Mouse (Mus musculus) right cerebral cortex, postnatal 25 days (tissue): Measurements from ENCODE around the gene Mast3.

Experiments used
- DNase-seq: peaks from one replicate; pipeline ENCODE4 v3.0.0; 2022

The Mast3 gene

DNA sequence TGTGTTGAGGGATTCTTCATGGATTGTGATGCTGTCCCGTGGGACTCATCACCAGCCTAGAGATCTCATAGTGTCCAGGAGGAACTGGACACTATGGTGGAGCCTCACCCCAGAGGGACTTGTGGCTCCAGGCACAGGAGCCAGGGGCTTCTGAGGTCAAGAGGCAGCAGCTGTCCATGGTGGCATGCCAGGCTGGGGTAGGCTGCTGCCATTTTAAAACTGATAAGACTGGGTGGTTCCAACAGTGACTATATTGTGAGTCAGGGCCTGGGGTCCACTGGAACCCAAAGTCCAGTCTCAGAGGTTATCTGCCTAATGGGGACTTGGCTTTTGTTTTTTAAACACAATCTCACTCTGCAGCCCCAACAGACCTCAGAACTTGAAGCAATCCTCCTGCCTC is 3.0 kb downstream of the Mast3 start:
- DNase-seq = no peak

DNA sequence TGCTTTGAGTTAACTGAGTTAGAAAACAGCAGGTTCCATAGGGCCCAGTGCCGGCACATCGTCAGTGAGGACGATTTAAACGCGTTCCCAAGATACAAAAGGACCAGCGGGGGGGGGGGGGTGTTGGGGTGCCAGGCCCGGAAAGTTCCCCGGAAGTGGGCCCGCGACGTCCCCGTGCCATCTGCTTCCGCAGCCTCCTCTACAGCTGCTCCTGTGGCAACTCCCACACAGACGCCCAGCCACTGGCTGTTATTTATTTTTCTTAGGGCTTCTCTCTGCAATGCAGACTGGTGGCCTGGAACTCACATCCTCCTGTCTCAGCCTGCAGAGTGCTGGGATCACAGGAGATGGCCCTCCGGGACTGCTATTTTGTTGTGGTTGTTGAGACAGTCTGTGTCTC is 3.7 kb downstream of the Mast3 start:
- peak; percentile 81 for DNase-seq

DNA sequence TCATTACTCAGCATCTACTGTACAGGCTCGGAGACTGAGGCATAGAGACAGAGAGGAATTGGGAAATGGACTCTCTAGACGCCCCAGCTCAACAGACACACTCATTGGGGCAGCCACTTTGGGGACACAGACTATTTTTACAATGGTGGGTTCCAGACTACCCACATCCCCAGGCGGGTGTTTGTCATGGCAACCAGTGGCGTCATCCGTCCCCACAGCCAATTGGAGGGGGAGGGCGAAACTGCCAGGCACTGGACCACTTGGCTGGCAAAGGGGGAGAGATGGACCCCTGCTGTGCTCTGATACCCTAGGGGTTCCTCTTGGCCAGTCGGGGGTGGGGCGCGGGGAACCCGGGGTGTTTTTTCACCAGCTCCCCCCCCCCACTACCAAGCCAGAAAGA is 4.2 kb downstream of the Mast3 start:
- DNase-seq = peak; percentile 75

DNA sequence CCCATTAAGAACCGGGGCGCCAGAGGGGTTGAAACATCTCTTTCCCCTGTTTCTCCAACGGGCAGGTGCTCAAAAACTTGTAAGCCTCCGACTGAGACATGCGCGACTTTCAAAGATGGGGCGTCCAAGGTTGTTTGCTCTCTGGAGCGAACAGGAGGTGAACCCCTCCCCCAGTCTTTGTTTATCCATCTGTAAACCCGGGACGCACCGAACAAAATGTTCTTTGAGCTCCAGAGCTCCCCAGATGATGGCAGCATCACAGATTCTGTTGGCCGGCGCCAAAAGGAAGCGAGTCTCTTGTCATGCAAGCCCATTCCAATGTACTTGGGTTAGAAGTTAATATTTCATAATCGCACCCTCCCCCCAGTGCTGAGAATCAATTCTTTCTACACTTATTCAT is 6.6 kb downstream of the Mast3 start:
- no peak for DNase-seq

DNA sequence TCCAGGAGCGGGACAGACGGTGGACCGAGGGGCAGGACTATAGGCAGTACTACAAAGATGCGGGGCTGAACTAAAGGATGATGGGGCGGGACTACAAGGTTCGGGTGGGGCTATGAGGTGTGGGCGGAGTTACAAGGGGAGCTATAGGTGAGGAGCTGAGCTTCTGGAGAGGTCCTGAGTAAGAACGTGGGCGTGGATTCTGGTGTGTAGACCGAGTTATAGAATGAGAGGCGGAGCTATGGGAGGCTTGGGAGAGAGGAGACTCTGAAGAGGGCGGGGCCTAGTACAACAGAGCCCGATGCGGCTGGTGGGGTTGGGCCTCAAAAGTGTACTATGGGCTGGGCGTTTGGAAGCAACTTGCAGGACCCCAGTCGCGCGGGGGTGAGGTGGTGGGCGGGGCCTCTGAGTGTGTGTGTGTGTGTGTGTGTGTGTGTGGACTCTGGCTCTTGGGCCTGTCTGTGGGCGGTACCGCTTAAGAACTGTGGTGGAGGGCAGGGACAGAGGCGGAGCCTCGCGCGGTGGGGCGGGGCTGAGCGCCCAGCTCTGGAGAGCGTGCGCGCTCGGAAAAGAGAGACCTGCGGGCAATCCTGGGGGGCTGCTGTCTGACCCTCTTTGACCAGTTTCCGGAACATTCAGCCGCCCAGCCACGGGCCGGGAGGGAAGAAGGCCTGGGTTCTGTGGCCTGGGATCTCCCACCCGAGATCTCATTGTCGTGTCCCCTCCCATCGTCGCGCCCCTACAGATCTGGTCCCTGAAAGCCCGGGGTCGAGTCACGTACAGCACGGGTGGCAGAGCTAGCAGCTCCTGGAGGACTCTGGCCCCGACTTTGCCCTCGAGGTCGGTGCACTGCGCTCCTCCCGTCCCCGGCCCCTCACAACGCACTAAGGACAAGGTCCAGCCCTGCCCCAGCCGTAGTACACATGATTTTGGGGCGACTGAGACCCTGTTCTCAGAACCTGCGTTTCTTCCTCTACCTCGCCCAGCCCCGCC is 7.5 kb downstream of the Mast3 start:
- DNase-seq = peak; percentile 87

DNA sequence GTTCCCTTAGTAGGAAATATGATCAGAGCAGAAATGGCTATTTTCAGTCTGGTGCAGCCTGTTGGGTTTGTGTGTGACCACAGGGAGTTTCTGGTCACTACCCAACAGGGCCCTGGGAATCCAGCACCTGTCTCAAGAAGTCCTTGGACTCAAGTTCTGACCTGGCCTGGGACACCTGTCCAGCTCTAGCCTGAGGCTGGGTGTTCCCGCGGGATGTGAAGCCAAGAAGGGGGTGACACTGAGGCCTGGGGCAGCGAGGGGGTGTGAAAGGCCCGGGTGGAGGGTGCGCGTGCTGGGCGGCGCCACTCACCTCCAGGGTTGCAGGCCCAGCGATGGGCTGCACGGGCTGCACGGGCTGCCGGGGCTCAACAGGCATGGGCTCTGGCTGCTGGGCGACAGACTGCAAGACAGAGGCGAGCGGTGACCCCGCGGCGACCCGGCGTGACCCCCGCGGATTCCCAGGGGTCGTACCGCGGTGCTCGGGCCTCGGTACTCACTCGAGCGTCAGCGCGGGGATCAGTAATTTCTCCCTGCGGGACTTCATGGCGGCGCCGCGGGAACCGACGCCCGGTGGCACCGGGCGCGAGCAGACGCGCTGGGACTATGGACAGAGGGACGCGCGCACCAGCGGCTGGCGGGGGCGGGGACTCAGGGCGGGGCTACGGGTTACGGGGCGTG is 8.3 kb downstream of the Mast3 start:
- DNase-seq = no peak

DNA sequence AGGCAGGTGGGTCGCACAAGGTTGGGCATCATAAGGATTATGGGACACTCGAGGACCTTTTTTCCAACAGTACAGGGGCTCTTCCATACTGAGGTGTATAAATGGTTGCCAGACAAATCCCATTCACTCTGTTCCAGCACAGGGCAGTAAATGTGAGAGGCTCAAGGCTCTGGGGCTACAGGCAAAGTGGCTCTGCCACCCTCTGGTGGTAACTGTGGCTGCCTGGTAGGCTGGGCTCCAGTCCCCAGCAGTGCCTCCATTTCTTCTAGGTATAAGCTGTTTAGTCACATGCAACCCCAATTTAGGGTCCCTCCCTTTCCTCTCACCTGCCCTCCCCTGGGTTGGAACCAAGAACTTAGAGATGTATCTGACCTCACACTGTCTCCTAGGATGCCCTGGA is 9.5 kb downstream of the Mast3 start:
- DNase-seq = no peak

DNA sequence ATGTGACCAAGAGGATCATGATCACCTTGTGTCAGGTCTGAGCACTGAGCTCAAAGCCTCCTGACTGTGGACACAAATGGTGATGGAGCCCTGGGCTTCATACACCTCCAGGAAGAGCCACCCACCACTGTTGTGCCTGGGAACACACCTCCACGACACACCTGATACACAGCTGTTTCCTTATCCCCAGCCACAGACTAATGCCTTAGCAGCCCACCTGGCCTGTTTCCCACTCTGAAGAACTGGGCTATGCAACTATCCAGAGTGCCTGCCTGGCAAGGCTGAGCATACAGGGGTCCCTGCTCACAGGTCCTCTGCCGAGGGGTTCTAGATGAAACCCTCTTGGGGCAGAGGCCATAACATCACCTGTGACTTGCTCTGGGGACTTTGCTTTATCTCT is 10.6 kb downstream of the Mast3 start:
- no peak for DNase-seq

DNA sequence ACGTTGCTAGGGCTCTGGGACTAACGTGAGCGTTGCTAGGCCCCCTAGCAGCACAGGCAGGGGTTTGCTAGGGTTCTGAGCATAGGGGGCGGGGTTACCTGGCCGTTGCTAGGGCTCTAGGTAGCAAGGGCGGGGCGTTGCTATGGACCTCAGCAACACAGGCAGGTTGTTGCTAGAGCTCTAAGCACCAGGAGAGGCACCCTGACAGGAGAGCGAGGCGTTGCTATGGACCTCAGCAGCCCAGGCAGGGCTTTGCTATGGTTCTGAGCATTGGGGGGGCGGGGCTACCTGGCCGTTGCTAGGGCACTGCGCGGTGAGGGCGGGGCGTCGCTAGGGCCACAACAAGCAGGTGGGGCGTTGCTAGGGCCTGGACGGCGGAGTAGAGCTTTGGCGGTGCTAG is 12.2 kb downstream of the Mast3 start:
- no peak for DNase-seq

DNA sequence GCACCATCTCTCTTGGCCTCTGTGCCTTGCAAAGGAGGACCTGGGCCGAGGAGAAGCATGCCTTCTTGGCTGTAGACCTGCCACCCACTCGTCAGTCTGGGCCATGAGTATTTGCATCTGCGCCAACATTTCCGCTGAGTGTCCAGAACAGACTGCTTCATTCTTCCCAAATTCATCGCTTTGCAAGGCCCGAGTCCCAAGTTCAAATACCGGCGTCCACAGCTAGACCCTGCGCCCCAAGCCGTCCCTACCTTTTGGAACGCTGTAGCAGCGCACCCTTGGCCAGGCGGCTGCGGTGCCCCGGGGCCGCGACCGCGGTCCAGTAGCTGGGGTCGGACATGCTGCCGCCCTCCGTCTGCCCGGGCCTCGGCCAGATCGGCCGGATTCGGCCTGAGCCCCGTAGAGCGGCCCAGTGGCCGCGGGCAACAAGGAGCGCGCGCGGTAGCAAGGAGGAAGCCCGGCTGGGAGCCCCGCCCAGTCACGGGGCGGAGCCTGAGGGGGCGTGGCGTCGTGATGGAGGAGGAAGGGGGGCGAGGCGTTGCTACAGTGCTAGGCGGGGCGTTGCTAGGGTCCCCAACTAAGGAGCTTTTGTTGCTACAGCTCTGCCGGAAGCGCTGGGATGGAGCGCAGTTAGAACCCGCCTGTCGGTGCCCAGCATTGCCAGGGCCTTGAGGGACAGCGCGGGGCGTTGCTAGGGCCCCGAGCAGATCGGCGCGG is 12.7 kb downstream of the Mast3 start:
- peak; percentile 98 for DNase-seq

DNA sequence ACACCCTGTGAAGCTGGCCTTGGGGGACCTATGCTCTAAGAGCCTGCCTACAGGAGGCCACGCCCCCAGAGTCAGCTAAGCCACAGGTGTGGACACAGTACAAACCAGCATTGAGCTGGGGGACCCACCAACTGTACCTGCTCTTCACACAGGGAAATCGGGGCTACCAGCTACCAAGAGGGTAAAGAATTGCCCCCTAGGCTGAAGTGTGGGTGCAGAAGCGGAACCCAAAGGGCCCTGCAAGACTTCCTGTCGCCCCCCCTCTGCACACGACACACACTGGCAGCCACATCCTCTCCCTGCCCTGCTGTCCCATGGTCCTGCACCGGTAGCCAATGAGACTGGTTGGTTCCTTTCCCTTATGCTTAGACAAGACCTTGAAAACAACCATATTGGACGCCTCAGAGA is 13.6 kb downstream of the Mast3 start:
- no peak for DNase-seq

DNA sequence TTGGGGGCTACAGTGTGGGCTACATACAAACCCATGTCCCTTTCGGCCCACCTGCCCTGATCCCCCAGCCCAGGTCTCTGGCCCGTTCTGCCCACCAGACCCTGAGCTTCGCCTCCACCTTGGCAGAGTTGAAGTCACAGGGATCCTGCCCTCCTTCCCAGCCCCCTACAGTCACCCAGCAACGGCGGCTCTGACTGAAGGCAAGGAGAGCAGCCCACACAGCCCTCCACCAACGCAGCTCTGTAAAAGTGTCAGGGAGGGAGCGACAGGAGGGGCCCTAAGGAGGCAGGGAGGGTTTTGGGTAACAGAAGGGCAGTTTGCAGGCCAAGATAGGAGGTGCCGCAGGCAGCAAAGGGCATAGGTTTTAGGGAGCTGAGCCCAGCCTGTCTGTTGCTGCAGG is 14.0 kb downstream of the Mast3 start:
- DNase-seq = no peak

DNA sequence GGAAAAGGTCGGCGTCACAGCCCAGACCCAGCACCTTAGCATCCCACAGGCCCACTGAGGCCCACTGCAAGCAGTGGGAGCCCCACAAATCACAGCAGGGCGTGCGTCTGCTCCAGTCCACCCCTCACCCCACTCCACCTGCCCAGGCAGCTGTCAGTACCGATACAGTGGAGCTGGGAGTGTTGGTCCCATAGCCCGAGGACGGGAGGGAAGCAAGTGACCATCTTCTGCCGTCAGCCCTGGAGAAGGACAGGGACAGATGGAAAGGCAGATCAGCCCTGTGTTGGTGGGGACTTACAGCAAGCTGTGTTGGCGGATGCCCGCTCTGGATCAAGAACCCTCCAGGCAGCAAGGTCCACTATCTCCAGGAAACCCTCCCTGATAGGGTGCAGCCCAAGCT is 15.8 kb downstream of the Mast3 start:
- DNase-seq = no peak

DNA sequence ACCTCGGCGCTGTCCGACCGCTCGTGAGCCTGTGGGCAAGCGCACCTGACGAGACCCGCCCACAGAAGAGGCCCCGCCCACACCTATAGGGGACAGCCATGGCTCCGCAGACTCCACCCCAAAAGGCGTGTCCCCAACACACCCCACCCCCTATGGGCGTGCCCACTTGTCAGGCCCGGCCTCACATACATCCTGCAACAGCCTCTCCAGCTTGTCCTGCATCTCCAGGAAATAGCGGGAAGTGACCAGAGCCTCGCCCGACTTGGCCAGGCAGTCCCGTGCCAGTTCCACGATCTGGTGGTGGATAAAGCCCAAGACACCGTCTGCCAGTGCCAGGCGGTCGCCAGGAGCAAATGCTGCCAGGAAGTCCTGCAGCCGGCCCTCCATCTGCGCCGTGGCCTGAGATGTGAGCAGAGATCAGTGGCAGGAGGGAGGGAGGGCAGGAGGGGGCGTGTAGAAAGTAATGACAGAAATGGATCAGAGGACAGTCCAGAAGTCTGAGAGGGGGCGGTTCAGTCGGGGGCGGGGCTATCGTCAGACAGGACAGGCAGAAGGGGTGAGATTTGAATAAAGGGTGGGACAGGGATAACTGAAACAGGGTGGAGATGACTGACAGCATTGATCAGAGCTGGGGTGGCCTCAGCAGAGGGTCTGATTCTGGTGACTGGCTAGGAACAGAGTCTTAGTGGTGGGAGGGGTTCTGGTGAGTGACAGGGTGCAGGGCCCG is 16.8 kb downstream of the Mast3 start:
- no peak for DNase-seq

DNA sequence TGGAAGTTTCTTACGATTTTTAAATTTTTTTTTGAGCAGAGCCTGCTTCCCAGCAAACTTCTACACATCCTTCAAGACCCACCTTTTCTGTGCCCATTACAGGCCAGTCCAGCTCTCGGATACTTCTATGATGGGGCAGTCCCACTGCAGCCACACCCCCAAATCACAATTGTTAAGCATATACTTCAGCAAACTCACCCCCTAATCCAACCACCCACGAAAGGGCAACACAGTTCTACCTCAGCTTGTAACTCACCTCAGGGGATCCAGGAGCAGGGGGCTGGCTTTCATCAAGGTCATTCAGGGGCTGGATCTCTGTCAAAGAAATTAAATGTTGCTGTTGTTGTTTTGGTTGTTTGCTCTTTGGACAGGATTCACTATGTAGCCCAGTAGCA is 17.8 kb downstream of the Mast3 start:
- no peak for DNase-seq

DNA sequence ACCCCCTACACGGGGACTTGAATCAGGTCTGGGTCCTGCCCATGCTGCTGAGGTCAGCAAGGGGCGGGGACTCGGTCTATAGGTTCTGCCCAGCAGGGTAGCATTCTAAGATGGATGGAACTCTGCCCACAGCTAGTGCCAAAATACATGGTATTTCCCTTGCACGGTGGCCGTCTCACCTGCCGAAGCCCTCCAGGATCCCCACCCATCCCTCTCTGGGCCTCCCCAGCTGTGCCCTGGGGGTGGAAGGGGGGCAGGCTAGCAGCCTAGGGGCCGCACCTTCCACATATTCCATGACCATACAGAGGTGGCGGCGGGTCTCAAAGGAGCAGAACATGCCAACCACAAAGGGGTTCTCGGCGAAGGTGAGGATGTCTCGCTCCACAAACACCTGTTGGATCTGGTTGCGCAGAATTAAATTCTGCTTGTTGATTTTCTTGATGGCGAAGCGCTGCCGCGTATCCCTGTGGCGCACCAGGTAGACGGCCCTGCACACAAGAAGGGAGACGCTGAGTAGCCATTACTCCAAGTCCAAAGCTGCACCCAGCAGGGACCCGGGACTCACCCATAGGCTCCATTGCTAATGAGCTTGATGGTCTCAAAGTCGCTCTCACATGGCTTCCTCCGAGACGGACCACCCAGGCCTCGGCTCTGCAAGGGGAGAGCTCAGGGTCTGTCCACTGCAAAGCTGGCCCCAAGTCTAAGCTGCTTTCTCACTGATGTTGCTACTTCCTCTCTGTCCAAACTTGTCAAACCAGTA is 18.4 kb downstream of the Mast3 start:
- DNase-seq = no peak

DNA sequence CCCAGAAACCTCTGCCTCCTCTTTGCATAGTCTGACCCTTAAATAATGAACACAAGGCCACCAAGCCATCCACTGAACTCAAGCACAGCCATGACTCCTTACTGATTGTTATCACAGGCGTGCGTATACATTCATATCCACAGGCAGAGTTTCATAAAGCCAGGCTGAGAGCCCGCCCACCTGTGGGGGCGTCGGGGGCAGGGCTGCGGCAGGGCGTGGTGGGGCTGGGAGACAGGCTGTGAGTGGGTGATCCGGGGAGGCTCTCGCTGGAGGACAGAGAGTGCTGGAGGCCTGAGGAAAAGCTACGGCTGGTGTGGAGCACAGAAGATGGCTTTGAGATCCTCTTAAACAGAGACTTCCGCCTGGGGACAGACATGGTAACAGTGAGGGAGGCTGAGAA is 24.8 kb downstream of the Mast3 start:
- no peak for DNase-seq

DNA sequence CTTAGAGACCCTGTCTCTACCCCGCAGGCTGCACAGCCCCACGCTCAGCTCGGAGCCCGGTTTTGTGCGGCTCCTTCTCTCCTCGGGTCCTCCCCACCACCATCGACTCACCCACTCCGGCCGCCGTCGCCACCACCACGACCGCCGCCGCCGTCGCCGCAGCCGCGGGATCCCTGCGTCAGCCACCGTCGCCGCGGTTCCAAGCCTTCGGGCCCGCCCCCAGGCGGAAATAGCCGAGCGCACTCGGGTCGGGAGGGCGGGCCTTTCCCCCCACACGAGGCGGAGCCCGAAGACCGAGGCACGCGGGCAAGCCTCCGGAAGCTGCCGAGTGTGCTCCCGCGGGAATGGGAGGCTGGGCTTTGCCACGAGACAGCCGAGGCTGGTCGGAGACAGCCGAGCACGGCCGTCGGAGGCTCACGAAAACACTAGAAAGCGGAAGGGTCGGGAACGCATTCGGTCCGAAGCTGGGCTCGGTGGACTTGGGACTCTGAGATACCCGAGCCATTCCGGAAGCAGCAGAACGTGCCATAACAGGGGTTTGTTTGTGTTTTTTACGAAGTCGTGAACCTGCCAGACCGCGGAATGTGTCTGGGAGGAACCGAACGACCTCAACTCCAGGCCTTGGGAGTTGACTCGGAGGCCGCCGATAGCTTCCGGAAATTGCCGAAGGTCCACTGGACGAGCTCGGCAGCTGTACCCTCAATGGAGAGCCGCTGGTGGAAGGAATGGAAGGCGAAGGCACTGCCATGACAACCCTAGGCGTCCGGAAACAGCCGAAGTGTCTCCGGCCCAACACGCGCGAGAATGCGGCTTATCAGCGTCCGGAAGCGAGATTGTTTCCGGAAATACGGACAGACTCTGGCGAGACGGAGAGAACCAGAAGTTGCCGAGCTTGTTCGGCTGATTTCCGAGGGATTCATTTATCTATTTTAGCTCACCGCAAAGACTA is 28.1 kb downstream of the Mast3 start, which contains the start of gene Pik3r2:
TSS of gene Pik3r2 (minus strand) at position 218 of the 949 bp plus-strand sequence.
- peak; percentile 98 for DNase-seq

DNA sequence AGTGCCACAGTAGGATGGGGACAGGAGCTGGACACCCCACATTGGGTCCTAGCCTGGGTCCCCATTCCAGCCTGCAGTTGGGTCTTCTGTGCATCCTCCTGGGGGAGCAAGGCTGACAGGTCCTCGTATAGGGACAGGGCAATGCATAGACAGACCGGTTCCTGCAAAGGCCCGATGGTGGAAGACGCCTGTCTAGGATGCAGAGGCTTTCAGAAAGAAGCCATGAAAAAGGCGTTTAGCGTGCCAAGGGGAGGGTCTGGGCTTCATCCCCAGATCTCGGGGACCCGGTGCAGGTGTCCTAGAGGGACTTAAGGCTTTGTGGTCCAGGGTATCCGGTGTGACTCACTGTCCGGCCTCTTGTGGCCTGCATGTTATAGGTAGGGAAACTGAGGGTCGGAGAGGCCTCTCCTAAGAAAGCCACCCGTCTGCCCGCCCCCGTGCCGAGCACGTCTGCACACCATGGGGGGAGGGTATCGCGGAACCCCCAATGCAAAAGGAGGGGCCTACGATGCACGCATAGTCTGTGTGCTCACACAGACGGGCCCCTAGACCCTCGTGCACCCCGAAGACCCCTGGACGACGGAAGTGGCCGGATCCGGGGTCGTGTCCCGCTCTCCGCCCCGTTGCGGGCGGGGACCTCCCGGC is 28.9 kb downstream of the Mast3 start:
- peak; percentile 51 for DNase-seq

DNA sequence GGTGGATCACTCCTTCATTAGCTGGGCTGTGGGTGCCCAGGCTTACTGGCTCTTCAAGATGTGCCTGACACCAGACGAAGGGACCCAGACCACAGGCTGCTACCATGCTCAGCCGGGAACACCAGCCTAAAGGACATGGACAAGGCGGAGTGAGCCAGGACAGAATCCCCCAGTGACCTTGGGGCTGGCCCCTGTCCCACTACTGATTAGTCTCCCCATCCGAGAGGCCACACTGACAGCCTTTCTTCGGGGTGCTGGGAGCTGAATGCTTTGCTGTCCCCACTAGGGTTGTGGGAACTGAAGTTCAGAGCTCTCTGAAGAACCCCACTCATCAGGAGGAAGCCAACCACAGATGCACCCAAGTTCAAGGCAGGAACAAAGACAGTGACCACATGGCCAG is 29.6 kb downstream of the Mast3 start:
- no peak for DNase-seq
